Mouse (Mus musculus) spleen, adult 2 months (tissue): Measurements from ENCODE around the gene Arfip1.

Experiments used
- CTCF ChIP-seq: fragments of 200-500 bp; IDR thresholded peaks from 2 replicates; pipeline ENCODE4 v1.5.1; 2011; ENCODE audit warnings: mild to moderate bottlenecking, inconsistent platforms; ENCODE audit not compliant: insufficient read depth, insufficient read length, insufficient replicate concordance; ENCODE audit errors: extremely low read depth
- POLR2A ChIP-seq: fragments of 200-500 bp; IDR thresholded peaks from 2 replicates; pipeline ENCODE4 v1.6.1; 2011; ENCODE audit warnings: low read depth, low read length, inconsistent platforms

DNA sequence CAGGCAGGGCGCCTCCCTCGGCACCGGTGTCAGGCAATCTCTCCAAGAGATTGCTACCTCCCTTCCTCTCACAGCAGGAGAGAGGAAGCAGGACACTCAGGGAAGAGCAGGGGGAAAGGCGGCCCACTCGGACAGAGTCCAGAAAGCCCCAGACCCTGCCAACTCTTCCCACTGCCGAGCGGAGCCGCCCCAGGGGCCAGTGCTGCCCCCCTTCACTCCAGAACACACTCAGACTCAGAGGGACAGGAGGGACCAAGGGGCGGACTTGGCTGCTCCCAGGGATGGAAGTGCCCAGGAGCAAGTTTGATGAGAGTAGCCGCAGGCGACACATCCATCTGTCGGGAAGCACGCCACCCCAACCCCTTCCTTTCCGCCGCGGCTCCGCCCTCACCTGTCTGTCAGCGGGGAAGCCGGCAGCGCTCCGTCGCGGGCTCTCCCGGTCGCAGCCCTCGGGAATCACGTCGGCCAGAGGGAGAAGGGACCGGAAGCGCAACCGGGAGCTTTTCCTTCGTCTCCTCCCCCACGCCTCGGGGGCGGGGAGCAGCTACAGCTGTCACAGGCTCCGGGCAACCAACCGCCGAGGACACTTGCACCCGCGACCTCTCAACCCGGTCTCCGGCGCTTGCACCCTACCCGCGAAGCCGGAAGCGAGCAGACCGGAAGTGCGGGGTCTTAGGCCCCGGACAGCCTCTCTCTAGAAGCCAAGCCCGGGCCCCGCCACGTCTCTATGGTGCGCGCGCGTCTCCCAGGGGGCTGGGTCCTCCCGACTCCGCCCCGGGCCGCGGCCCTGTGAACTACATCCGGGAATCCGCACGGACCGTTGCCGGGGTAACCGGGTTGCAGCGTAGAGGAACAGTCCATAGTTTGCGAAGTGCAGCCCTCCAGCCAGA lies at the start of gene Arfip1:
- TF ChIP-seq CTCF: no peak
- TF ChIP-seq POLR2A: peak; percentile 22
